Mouse (Mus musculus) liver, embryonic 14.5 days (tissue): ENCODE data around the gene Smoc1.

Experiments
- CTCF ChIP-seq: IDR thresholded peaks from 2 replicates; pipeline ENCODE4 v1.5.1; 2016; ENCODE audit warnings: antibody characterized with exemption, low read depth, control low read depth
- EP300 ChIP-seq: IDR thresholded peaks from 2 replicates; pipeline ENCODE4 v1.6.1; 2016; ENCODE audit warnings: antibody characterized with exemption, low read depth

GRCm38 (mm10) chr12:80986628-80987027 lies 40.0 kb upstream of the Smoc1 start:
- TF ChIP-seq CTCF (no peak; the same call in 1 of the 2 replicates), EP300 (no peak)
